Mouse (Mus musculus) spleen, adult 2 months (tissue): Measurements from ENCODE around the gene Zfp638.

Source experiments
- CTCF ChIP-seq: fragments of 200-500 bp; IDR thresholded peaks from 2 replicates; pipeline ENCODE4 v1.5.1; 2011; ENCODE audit warnings: mild to moderate bottlenecking, inconsistent platforms; ENCODE audit not compliant: insufficient read depth, insufficient read length, insufficient replicate concordance; ENCODE audit errors: extremely low read depth
- POLR2A ChIP-seq: fragments of 200-500 bp; IDR thresholded peaks from 2 replicates; pipeline ENCODE4 v1.6.1; 2011; ENCODE audit warnings: low read depth, low read length, inconsistent platforms

DNA sequence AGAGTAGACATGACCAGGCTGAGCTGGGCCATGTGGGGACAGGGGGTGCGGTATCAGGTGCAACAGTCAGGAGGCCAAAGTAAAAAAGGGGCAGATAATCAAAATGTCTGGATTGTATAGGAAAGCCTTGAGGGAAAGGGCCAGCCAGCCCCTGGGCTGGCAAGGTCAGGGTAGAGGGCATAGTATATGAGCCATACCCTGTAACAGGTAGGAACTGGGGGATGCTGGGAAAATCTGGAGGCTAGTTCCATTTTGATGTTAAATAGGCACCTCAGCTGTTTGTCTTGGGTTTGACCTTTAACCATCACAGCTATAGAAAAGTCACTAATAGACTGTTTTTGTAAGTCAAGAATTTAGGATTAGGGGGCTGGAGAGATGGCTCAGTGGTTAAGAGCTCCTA is 26.7 kb downstream of the Zfp638 start:
- TF ChIP-seq POLR2A (no peak), CTCF (no peak)
